ENCODE assay signal across 17 mouse cellular contexts in the genomic region with DNA sequence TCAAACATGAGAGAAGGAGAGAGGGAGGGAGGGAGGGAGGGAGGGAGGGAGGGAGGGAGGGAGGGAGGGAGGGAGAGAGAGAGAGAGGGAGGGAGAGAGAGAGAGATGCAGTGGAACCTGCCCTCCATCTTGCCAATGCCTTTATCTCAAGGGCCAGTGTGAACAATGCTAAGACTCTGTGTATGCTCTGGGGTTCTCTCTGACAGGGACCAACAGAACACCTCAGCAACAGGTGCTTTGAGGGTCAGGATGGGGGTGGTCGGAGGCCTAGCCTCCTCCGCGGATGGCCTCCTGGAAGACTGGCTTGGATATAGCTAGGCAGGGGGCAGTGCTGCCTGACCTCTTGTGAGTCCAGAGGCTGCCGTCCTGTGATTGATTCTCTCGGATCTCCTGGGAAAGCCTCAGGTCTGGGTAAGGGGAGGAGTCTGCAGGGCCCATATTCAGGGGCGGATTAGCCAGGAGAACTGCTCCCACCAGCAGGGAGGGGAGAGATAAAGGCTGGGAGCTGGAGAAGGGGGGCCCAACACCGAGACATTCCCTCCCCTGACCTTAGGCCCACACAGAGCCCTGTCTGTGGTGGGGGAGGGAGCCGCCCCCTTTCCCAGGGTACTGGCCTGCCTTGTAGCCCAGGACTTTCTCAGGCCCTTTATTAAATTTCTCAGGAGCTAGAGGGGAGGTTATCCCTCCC. TPM values are rescaled to one million over a fixed set of nuclear protein-coding genes. Genes with fewer than 3 reads are reported as not detected.
DNase-seq lines count a peak whose midpoint lies in the region; ATAC-seq lines count a peak whose summit lies in the region.
"Had no signal": no experiment of that assay in that cellular context is flagged by ENCODE, and none has a peak within 500 bp of the region (broad histone marks: within the 10 kb centered on the region; RNA-seq: fewer than 3 reads in every experiment).

No protein-coding gene starts in this region.

- DNase-seq in heart, embryonic 10.5 days (ENCODE audit: low spot score), result no peak
- no peak for DNase-seq in heart, postnatal 10 days
- peak; percentile 56 for DNase-seq in neural tube, embryonic 10.5 days (ENCODE audit: extremely low spot score, low spot score)
- DNase-seq in right cerebral cortex, postnatal 25 days, result no peak
- no peak for DNase-seq in adrenal gland, postnatal 10 days
- no peak for DNase-seq in cerebellum, postnatal 25 days
- DNase-seq: B cell, adult 2 months; cerebellum, adult 2 months; heart, adult 18-20 months; heart, postnatal 36 days; left cerebral cortex, postnatal 4 days had no signal

- peaks cover 38% of the 10 kb centered on the region for H3K27me3 ChIP-seq in heart, embryonic 10.5 days (ENCODE audit: insufficient read depth, poor library complexity, severe bottlenecking)
- no peaks in the 10 kb centered on the region for H3K27me3 ChIP-seq in neural tube, embryonic 15.5 days (replicated peaks)
- H3K27me3 ChIP-seq in midbrain, embryonic 13.5 days, result no peaks in the 10 kb centered on the region
- H3K27me3 ChIP-seq: liver, embryonic 15.5 days had no signal

- no peak for ATAC-seq in neural tube, embryonic 15.5 days (ENCODE audit: low FRiP score)
- ATAC-seq in midbrain, embryonic 13.5 days, result peak; percentile 82

- no peaks in the 10 kb centered on the region for H3K9me3 ChIP-seq in heart, embryonic 10.5 days
- H3K9me3 ChIP-seq in neural tube, embryonic 15.5 days (replicated peaks), result no peaks in the 10 kb centered on the region
- no peaks in the 10 kb centered on the region for H3K9me3 ChIP-seq in midbrain, embryonic 13.5 days
- H3K9me3 ChIP-seq: liver, embryonic 15.5 days had no signal

- intact Hi-C loops in heart, postnatal 10 days (cut with DNase I), result no loop called here

- H3K4me1 ChIP-seq in heart, embryonic 10.5 days, result peaks cover 9% of the 10 kb centered on the region
- peaks cover 6% of the 10 kb centered on the region; the same call in 1 of the 2 replicates for H3K4me1 ChIP-seq in neural tube, embryonic 15.5 days
- H3K4me1 ChIP-seq in midbrain, embryonic 13.5 days (replicated peaks), result peaks cover 24% of the 10 kb centered on the region
- H3K4me1 ChIP-seq: liver, embryonic 15.5 days had no signal

- H3K27ac ChIP-seq in heart, embryonic 10.5 days, result peak overlapping the region; percentile 16; the same call in 1 of the 2 replicates
- no peak overlapping the region for H3K27ac ChIP-seq in neural tube, embryonic 15.5 days (replicated peaks)
- peak overlapping the region; percentile 37 for H3K27ac ChIP-seq in midbrain, embryonic 13.5 days
- H3K27ac ChIP-seq: kidney, postnatal 0 days; liver, embryonic 15.5 days; macrophage had no signal

- H3K36me3 ChIP-seq in heart, embryonic 10.5 days, result no peaks in the 10 kb centered on the region
- H3K36me3 ChIP-seq in neural tube, embryonic 15.5 days, result no peaks in the 10 kb centered on the region
- no peaks in the 10 kb centered on the region for H3K36me3 ChIP-seq in midbrain, embryonic 13.5 days
- H3K36me3 ChIP-seq: liver, embryonic 15.5 days had no signal

- WGBS in heart, embryonic 10.5 days, result 14% methylated on average over 8 of the region's 8 CpGs
- WGBS in neural tube, embryonic 15.5 days, result 13% methylated on average over 8 of the region's 8 CpGs
- WGBS in midbrain, embryonic 13.5 days, result 6% methylated on average over 8 of the region's 8 CpGs

- H3K9ac ChIP-seq in neural tube, embryonic 15.5 days (replicated peaks), result no peak overlapping the region
- H3K9ac ChIP-seq in midbrain, embryonic 13.5 days (replicated peaks), result no peak overlapping the region
- H3K9ac ChIP-seq: liver, embryonic 15.5 days had no signal

- H3K4me3 ChIP-seq in heart, embryonic 10.5 days, result no peak overlapping the region
- no peak overlapping the region for H3K4me3 ChIP-seq in neural tube, embryonic 15.5 days (replicated peaks)
- H3K4me3 ChIP-seq in midbrain, embryonic 13.5 days (replicated peaks), result no peak overlapping the region
- H3K4me3 ChIP-seq: liver, embryonic 15.5 days had no signal

- no peak overlapping the region for H3K4me2 ChIP-seq in neural tube, embryonic 15.5 days
- no peak overlapping the region for H3K4me2 ChIP-seq in midbrain, embryonic 13.5 days (replicated peaks)
- H3K4me2 ChIP-seq: liver, embryonic 15.5 days had no signal

RNA-seq across cellular contexts. Expression of a gene that starts 21.2 kb away (rescaled TPM):
- polyA plus RNA-seq in heart, embryonic 10.5 days (2016; fragmentation: Nextera tagmentation; extraction: Ambion mirVana), result 6.2 and 12.9 TPM in 2 replicates
- 1 to 10 TPM; 3.4 to 5.6 TPM for total RNA-seq in heart, postnatal 10 days (2021)
- polyA plus RNA-seq in neural tube, embryonic 15.5 days (2015; fragmentation: Nextera tagmentation; extraction: Ambion mirVana), result 1.2 and 2.8 TPM in 2 replicates
- 3.5 and 7.6 TPM in 2 replicates for polyA plus RNA-seq in midbrain, embryonic 13.5 days (2015; fragmentation: Nextera tagmentation; extraction: Ambion mirVana)
- total RNA-seq in adrenal gland, postnatal 10 days (2021), result 1 to 10 TPM; 5.2 to 6.0 TPM
- total RNA-seq: MEL had no signal
- polyA plus RNA-seq: macrophage had no signal

RNA-seq across cellular contexts. Expression of a gene that starts 25.9 kb away (rescaled TPM):
- polyA plus RNA-seq in heart, embryonic 10.5 days (2016; fragmentation: Nextera tagmentation; extraction: Ambion mirVana), result 147 and 176 TPM in 2 replicates
- 10 to 100 TPM; 15.4 to 16.6 TPM for total RNA-seq in heart, postnatal 10 days (2021)
- 22.1 and 51.7 TPM in 2 replicates for polyA plus RNA-seq in neural tube, embryonic 15.5 days (2015; fragmentation: Nextera tagmentation; extraction: Ambion mirVana)
- 76.4 and 77.6 TPM in 2 replicates for polyA plus RNA-seq in midbrain, embryonic 13.5 days (2015; fragmentation: Nextera tagmentation; extraction: Ambion mirVana)
- total RNA-seq in adrenal gland, postnatal 10 days (2021), result 10 to 100 TPM; 18.6 to 19.2 TPM

RNA-seq across cellular contexts. Expression of a gene that starts 28.2 kb away (rescaled TPM):
- polyA plus RNA-seq in heart, embryonic 10.5 days (2016; fragmentation: Nextera tagmentation; extraction: Ambion mirVana), result 11.6 and 12.7 TPM in 2 replicates
- total RNA-seq in heart, postnatal 10 days (2021), result 10 to 100 TPM; 10.7 to 11.2 TPM
- 14.2 and 15.2 TPM in 2 replicates for polyA plus RNA-seq in neural tube, embryonic 15.5 days (2015; fragmentation: Nextera tagmentation; extraction: Ambion mirVana)
- polyA plus RNA-seq in midbrain, embryonic 13.5 days (2015; fragmentation: Nextera tagmentation; extraction: Ambion mirVana), result 14.8 and 21.6 TPM in 2 replicates
- 10 to 100 TPM in 1 of 2 experiments, 1 to 10 TPM in 1; 9.6 to 11.1 TPM for total RNA-seq in adrenal gland, postnatal 10 days (2021)

RNA-seq across cellular contexts. Expression of a gene that starts 51.3 kb away (rescaled TPM):
- 71.8 and 86.2 TPM in 2 replicates for polyA plus RNA-seq in heart, embryonic 10.5 days (2016; fragmentation: Nextera tagmentation; extraction: Ambion mirVana)
- total RNA-seq in heart, postnatal 10 days (2021), result 10 to 100 TPM; 36.0 to 37.0 TPM
- 88.6 and 91.7 TPM in 2 replicates for polyA plus RNA-seq in neural tube, embryonic 15.5 days (2015; fragmentation: Nextera tagmentation; extraction: Ambion mirVana)
- 94.8 and 99.1 TPM in 2 replicates for polyA plus RNA-seq in midbrain, embryonic 13.5 days (2015; fragmentation: Nextera tagmentation; extraction: Ambion mirVana)
- 10 to 100 TPM; 51.9 to 55.5 TPM for total RNA-seq in adrenal gland, postnatal 10 days (2021)
